Mouse (Mus musculus) lung, postnatal 4 days (tissue): ENCODE results near the gene Aldh9a1.
A peak's percentile ranks its signal among the peaks of the same experiment; 100 is the strongest.
"Not testable (repeated sequence)": the region's sequence is repeated elsewhere in the genome, so short reads cannot be mapped to it uniquely, and the experiment has no call there.

Experiments
- DNase-seq, 2 experiments: peaks; one replicate each; pipeline ENCODE4 v3.0.0; 2021

Aldh9a1 gene

GRCm38 (mm10) chr1:167349815-167350596 lies at the start of gene Aldh9a1:
Gene Aldh9a1 (plus strand): TSS chr1:167349991.
- peak; percentile 95 for DNase-seq

- DNase-seq, result no peak
Measured at GRCm38 (mm10) chr1:167300122-167300521, 49.7 kb upstream of the Aldh9a1 start.

- no peak for DNase-seq
Measured at GRCm38 (mm10) chr1:167305501-167306137, 44.2 kb upstream of the Aldh9a1 start.

- peak; percentile 37 to 66 for DNase-seq
Measured at GRCm38 (mm10) chr1:167306451-167307240, 43.1 kb upstream of the Aldh9a1 start.

- no peak for DNase-seq
Measured at GRCm38 (mm10) chr1:167307674-167308073, 42.1 kb upstream of the Aldh9a1 start.

- peak; percentile 98 to 99 for DNase-seq
Measured at GRCm38 (mm10) chr1:167308261-167309054, 41.3 kb upstream of the Aldh9a1 start, which contains the start of gene Tmco1. Gene Tmco1 (plus strand): TSS chr1:167308378.

GRCm38 (mm10) chr1:167312367-167312766 lies 37.4 kb upstream of the Aldh9a1 start:
- DNase-seq, result no peak

- DNase-seq, result no peak
Measured at GRCm38 (mm10) chr1:167313220-167313619, 36.6 kb upstream of the Aldh9a1 start.

GRCm38 (mm10) chr1:167321691-167322090 lies 28.1 kb upstream of the Aldh9a1 start:
- DNase-seq, result no peak

- DNase-seq, result no peak
Measured at GRCm38 (mm10) chr1:167328776-167329175, 21.0 kb upstream of the Aldh9a1 start.

GRCm38 (mm10) chr1:167331106-167331505 lies 18.7 kb upstream of the Aldh9a1 start:
- DNase-seq, result no peak

- DNase-seq, result no peak
Measured at GRCm38 (mm10) chr1:167336398-167336797, 13.4 kb upstream of the Aldh9a1 start.

- peak; percentile 80 to 86 for DNase-seq
Measured at GRCm38 (mm10) chr1:167337463-167338095, 12.2 kb upstream of the Aldh9a1 start.

- no peak for DNase-seq
Measured at GRCm38 (mm10) chr1:167339177-167339781, 10.5 kb upstream of the Aldh9a1 start.

- DNase-seq, result no peak
Measured at GRCm38 (mm10) chr1:167340111-167340787, 9.5 kb upstream of the Aldh9a1 start.

- no peak for DNase-seq
Measured at GRCm38 (mm10) chr1:167340910-167341528, 8.8 kb upstream of the Aldh9a1 start.

GRCm38 (mm10) chr1:167342831-167343230 lies 7.0 kb upstream of the Aldh9a1 start:
- no peak for DNase-seq

GRCm38 (mm10) chr1:167345994-167346520 lies 3.7 kb upstream of the Aldh9a1 start:
- DNase-seq, result not testable (repeated sequence)

- not testable (repeated sequence) for DNase-seq
Measured at GRCm38 (mm10) chr1:167349206-167349605, 585 bp upstream of the Aldh9a1 start.
